Mouse (Mus musculus) intestine, embryonic 16.5 days (tissue): ENCODE results near the gene Nags. TPM values are rescaled to one million over a fixed set of nuclear protein-coding genes. Genes with fewer than 3 reads are reported as not detected.

Experiments used
- ATAC-seq: fragments of 200-750 bp; cut with Nextera tagmentation; 2 replicates; pipeline ENCODE4 v1.8.0; 2017; ENCODE audit warnings: moderate TSS enrichment, moderate library complexity
- H3K27ac ChIP-seq: fragments of 300-500 bp; sonication (generic); 2 replicates; pipeline ENCODE4 v1.5.1; 2014; ENCODE audit warnings: mild to moderate bottlenecking, low read length
- H3K27me3 ChIP-seq: fragments of 300-500 bp; sonication (generic); replicated peaks from 2 replicates; pipeline ENCODE4 v1.6.1; 2014; ENCODE audit warnings: low read length, control low read depth, mixed read lengths; ENCODE audit not compliant: control insufficient read depth, insufficient read depth
- H3K36me3 ChIP-seq: fragments of 300-500 bp; sonication (generic); 2 replicates; pipeline ENCODE4 v1.6.1; 2014; ENCODE audit warnings: low read length, control low read depth; ENCODE audit not compliant: control insufficient read depth, insufficient read depth
- H3K4me1 ChIP-seq: fragments of 300-500 bp; sonication (generic); 2 replicates; pipeline ENCODE4 v1.6.1; 2014; ENCODE audit warnings: low read length, control low read depth, mixed read lengths; ENCODE audit not compliant: control insufficient read depth, insufficient read depth
- H3K4me2 ChIP-seq: fragments of 300-500 bp; sonication (generic); 2 replicates; pipeline ENCODE4 v1.6.1; 2014; ENCODE audit warnings: low read depth, low read length, control low read depth
- H3K4me3 ChIP-seq: fragments of 300-500 bp; sonication (generic); 2 replicates; pipeline ENCODE4 v1.5.1; 2014; ENCODE audit warnings: mild to moderate bottlenecking, low read length
- H3K9ac ChIP-seq: fragments of 300-500 bp; sonication (generic); 2 replicates; pipeline ENCODE4 v1.6.1; 2014; ENCODE audit warnings: low read depth, low read length
- H3K9me3 ChIP-seq: fragments of 300-500 bp; sonication (generic); 2 replicates; pipeline ENCODE4 v1.6.1; 2016; ENCODE audit warnings: low read length, control low read depth; ENCODE audit not compliant: control insufficient read depth
- WGBS: fragments of 180-500 bp; shearing (Covaris S2); extraction: QIAGEN DNeasy Blood & Tissue Kit; methylation state at CpG from one replicate; pipeline ENCODE4 v1.1.7; 2014; 5-methylcytosine and 5-hydroxymethylcytosine counted together
- polyA plus RNA-seq: library from polyadenylated mRNA; unstranded; fragments of >200 nt; fragmentation: Nextera tagmentation; extraction: Ambion mirVana; gene quantifications from 2 replicates; pipeline ENCODE4 v1.2.1, GENCODE M21; 2015

Nags gene
- polyA plus RNA-seq = 33.8 and 39.1 TPM in 2 replicates

- ATAC-seq = peak; percentile 34
- 2% methylated on average over 50 of the region's 50 CpGs for WGBS
These were observed at the start of gene Nags for GRCm38 (mm10) chr11:102145471-102146001. Gene Nags (plus strand): TSS chr11:102145513.

GRCm38 (mm10) chr11:102095676-102096075 lies 49.6 kb upstream of the Nags start:
- Histone ChIP-seq H3K9me3 (no peaks in the 10 kb centered on the region), H3K27ac (no peak overlapping the region), H3K4me3 (no peak overlapping the region), H3K9ac (no peak overlapping the region), H3K27me3 (no peaks in the 10 kb centered on the region), H3K4me1 (0 out of 2 replicates have a peak, but pooled peaks cover 8% of the 10 kb centered on the region), H3K36me3 (no peaks in the 10 kb centered on the region), H3K4me2 (no peak overlapping the region)
- no peak for ATAC-seq
- 75% methylated on average over 3 of the region's 3 CpGs for WGBS

More at GRCm38 (mm10) chr11:102145471-102146001, at the start of gene Nags:
- peak within 1 kb of the TSS; percentile 89 for H3K27ac ChIP-seq
- peak within 1 kb of the TSS; percentile 78 for H3K9ac ChIP-seq
- H3K27me3 ChIP-seq = peaks cover 36% of the 10 kb centered on the region
- no peaks in the 10 kb centered on the region for H3K9me3 ChIP-seq
- H3K36me3 ChIP-seq = no peaks in the 10 kb centered on the region
- peak within 1 kb of the TSS; percentile 60 for H3K4me2 ChIP-seq
- H3K4me1 ChIP-seq = peaks cover 14% of the 10 kb centered on the region
- H3K4me3 ChIP-seq = peak within 1 kb of the TSS; percentile 61

GRCm38 (mm10) chr11:102096446-102096845 lies 48.9 kb upstream of the Nags start:
- Histone ChIP-seq H3K27me3 (no peaks in the 10 kb centered on the region), H3K4me3 (no peak overlapping the region; the same call in 1 of the 2 replicates), H3K9me3 (no peaks in the 10 kb centered on the region), H3K36me3 (no peaks in the 10 kb centered on the region), H3K9ac (no peak overlapping the region), H3K4me2 (peak overlapping the region; percentile 52), H3K4me1 (0 out of 2 replicates have a peak, but pooled peaks cover 8% of the 10 kb centered on the region), H3K27ac (no peak overlapping the region)
- 61% methylated on average over 5 of the region's 5 CpGs for WGBS
- peak; percentile 12 for ATAC-seq

- Histone ChIP-seq H3K4me1 (0 out of 2 replicates have a peak, but pooled peaks cover 8% of the 10 kb centered on the region), H3K9me3 (no peaks in the 10 kb centered on the region), H3K27me3 (no peaks in the 10 kb centered on the region), H3K9ac (peak overlapping the region; percentile 35; the same call in 1 of the 2 replicates), H3K4me2 (peak overlapping the region; percentile 52), H3K36me3 (no peaks in the 10 kb centered on the region), H3K4me3 (peak overlapping the region; percentile 23), H3K27ac (no peak overlapping the region)
- peak; percentile 90 for ATAC-seq
- WGBS = 2% methylated on average over 18 of the region's 18 CpGs
These were observed 48.4 kb upstream of the Nags start for GRCm38 (mm10) chr11:102096887-102097391.

GRCm38 (mm10) chr11:102101219-102101618 lies 44.1 kb upstream of the Nags start, which contains the start of gene Ppy:
Gene Ppy (minus strand): TSS chr11:102101319.
- ATAC-seq = no peak
- peaks cover 20% of the 10 kb centered on the region for H3K27me3 ChIP-seq
- no peak within 1 kb of the TSS for H3K4me2 ChIP-seq
- no peaks in the 10 kb centered on the region for H3K9me3 ChIP-seq
- 0 out of 2 replicates have a peak, but pooled peaks cover 8% of the 10 kb centered on the region for H3K4me1 ChIP-seq
- H3K27ac ChIP-seq = no peak within 1 kb of the TSS
- WGBS = 79% methylated on average over 4 of the region's 4 CpGs
- no peak within 1 kb of the TSS for H3K4me3 ChIP-seq
- no peak within 1 kb of the TSS for H3K9ac ChIP-seq
- no peaks in the 10 kb centered on the region for H3K36me3 ChIP-seq

GRCm38 (mm10) chr11:102102485-102103258 lies 42.6 kb upstream of the Nags start:
- H3K27me3 ChIP-seq = peaks cover 34% of the 10 kb centered on the region
- H3K9me3 ChIP-seq = no peaks in the 10 kb centered on the region
- H3K9ac ChIP-seq = no peak overlapping the region
- H3K36me3 ChIP-seq = no peaks in the 10 kb centered on the region
- H3K4me3 ChIP-seq = no peak overlapping the region
- ATAC-seq = no peak
- no peaks in the 10 kb centered on the region; the same call in 1 of the 2 replicates for H3K4me1 ChIP-seq
- WGBS = 18% methylated on average over 17 of the region's 17 CpGs
- no peak overlapping the region for H3K4me2 ChIP-seq
- H3K27ac ChIP-seq = no peak overlapping the region

- no peak overlapping the region for H3K27ac ChIP-seq
- H3K9ac ChIP-seq = no peak overlapping the region
- no peak for ATAC-seq
- peak overlapping the region; percentile 32; the same call in 1 of the 2 replicates for H3K4me3 ChIP-seq
- H3K36me3 ChIP-seq = no peaks in the 10 kb centered on the region
- peak overlapping the region; percentile 32; the same call in 1 of the 2 replicates for H3K4me2 ChIP-seq
- 2% methylated on average over 21 of the region's 21 CpGs for WGBS
- peaks cover 49% of the 10 kb centered on the region for H3K27me3 ChIP-seq
- no peaks in the 10 kb centered on the region for H3K9me3 ChIP-seq
- no peaks in the 10 kb centered on the region; the same call in 1 of the 2 replicates for H3K4me1 ChIP-seq
These were observed 38.4 kb upstream of the Nags start for GRCm38 (mm10) chr11:102106911-102107310.

GRCm38 (mm10) chr11:102107732-102108131 lies 37.6 kb upstream of the Nags start, which contains the start of gene Pyy:
Gene Pyy (minus strand): TSS chr11:102107832.
- 9% methylated on average over 9 of the region's 9 CpGs for WGBS
- peaks cover 49% of the 10 kb centered on the region for H3K27me3 ChIP-seq

GRCm38 (mm10) chr11:102111576-102111975 lies 33.7 kb upstream of the Nags start:
- 65% methylated on average over 5 of the region's 5 CpGs for WGBS
- peaks cover 26% of the 10 kb centered on the region for H3K27me3 ChIP-seq
- H3K4me1 ChIP-seq = no peaks in the 10 kb centered on the region; the same call in 1 of the 2 replicates
- H3K9me3 ChIP-seq = no peaks in the 10 kb centered on the region
- H3K9ac ChIP-seq = no peak overlapping the region
- H3K4me3 ChIP-seq = no peak overlapping the region
- no peak overlapping the region for H3K4me2 ChIP-seq
- no peaks in the 10 kb centered on the region for H3K36me3 ChIP-seq
- no peak overlapping the region for H3K27ac ChIP-seq
- no peak for ATAC-seq

More at GRCm38 (mm10) chr11:102107732-102108131, 37.6 kb upstream of the Nags start, which contains the start of gene Pyy:
- peak within 1 kb of the TSS; percentile 32; the same call in 1 of the 2 replicates for H3K4me3 ChIP-seq
- ATAC-seq = no peak
- no peaks in the 10 kb centered on the region for H3K9me3 ChIP-seq
- H3K27ac ChIP-seq = no peak within 1 kb of the TSS
- H3K4me1 ChIP-seq = no peaks in the 10 kb centered on the region; the same call in 1 of the 2 replicates
- no peaks in the 10 kb centered on the region for H3K36me3 ChIP-seq
- H3K9ac ChIP-seq = no peak within 1 kb of the TSS
- peak within 1 kb of the TSS; percentile 32; the same call in 1 of the 2 replicates for H3K4me2 ChIP-seq
